Mouse (Mus musculus) adrenal gland, postnatal 25 days (tissue): Measurements from ENCODE around the gene Tanc1. TPM values are rescaled to one million over a fixed set of nuclear protein-coding genes. Genes with fewer than 3 reads are reported as not detected.

Experiments
- DNase-seq: peaks from one replicate; pipeline ENCODE4 v3.0.0; 2021; ENCODE audit warnings: mixed read lengths
- total RNA-seq: library from RNA; stranded (reverse); gene quantifications from 2 replicates; pipeline ENCODE4 v1.2.3, GENCODE M21; 2021

Gene Tanc1
- total RNA-seq, 1 experiment from 2014 or later, result 20.6 TPM

GRCm38 (mm10) chr2:59681181-59681580, 69.3 kb downstream of the Tanc1 start:
- no peak for DNase-seq

DNA sequence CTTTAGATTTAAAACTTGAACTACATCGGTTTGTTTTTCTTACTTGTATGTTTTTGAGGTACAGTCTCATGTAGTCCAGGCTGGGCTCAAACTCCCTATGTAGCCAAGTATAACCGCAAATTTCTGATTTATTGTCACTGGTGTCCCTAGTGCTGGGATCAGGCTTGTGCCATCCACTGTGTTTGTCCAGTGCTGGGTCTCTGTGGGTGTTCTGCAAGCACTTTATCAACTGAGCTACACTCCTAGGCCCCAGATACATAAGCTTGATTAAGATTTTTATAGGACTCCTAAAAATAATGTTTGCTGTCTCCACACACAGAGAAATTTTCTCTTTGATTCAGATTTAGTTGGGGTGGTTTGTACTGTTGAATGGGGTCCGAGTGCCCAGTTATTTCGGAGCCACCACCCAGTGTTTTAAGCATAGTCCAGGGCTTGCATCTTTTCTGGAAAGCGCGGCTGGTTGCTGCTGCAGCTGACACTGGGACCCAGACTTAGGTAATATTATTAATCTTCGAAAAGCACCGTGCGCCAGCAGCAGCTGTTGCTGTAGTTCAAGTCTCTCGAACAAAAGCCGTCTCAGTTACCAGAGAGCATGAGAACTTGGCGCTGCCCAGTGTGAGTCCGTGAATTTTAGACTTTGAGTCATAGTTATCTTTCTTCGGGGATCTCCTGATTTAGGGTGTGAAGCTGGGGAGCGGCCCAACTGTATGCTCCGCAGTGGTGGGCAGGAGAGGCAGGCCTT, 73.2 kb downstream of the Tanc1 start:
- no peak for DNase-seq

- DNase-seq, result no peak
Observed at GRCm38 (mm10) chr2:59685606-59685950, 73.7 kb downstream of the Tanc1 start.

DNA sequence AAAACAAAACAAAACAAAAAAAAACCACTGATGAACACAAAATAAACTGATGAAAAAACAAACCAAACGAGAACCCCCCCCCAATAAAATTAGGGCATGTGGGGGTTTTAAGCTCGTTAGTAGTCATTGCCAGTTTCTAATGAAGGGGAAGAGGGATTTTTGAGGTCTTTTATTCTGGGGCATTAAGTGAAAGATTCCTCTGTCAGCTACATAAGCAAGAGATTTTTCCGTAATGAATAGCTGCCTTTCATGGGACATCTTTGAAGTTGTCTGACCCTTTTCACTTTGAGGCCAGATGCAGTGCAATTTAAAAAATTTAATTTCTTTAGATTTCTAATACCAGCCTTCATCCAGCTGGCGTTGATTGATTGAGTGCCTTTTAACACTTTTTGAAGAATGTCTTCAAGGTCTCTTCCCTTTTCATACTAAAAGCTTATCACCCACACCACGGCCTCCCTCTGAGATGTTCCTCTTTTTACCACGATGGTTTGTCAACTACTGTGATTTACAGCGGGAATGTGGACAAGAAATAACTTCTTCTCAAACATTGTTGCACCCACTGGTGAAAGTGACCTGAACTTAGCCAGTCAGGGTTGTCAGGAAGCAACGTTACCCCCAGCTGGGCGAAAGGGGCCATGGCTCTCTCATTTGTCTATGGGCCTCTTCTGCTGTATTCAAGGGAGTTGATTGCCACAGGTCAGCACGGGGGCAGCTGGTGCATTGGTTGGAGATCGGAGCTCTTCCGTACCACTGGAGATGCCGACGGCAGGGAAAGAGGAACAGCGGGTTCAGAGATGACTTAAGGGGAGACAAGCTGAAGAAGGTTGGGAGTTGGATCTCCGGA, 76.6 kb downstream of the Tanc1 start:
- no peak for DNase-seq

- DNase-seq, result no peak
Observed at GRCm38 (mm10) chr2:59691112-59691511, 79.3 kb downstream of the Tanc1 start.

DNA sequence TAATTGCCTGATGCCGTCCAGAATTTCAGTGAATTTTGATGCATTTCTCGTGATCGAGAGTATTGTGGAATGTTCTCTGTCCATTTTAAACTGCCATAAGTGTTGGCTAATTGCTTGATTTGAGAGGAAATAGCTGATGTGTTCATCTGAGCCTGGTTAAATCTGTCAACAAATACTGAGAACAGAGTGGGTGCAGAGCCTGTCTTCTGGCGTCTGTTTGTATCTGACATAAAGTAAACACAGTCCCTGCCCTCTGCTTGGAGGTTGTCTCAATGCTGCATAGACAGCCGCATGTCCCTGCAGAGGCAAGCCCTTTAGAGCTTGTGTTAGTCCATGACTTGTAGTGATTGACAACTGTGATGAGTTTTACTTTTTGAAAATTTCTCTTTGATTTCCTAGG, 81.6 kb downstream of the Tanc1 start:
- DNase-seq, result no peak

GRCm38 (mm10) chr2:59697123-59697522, 85.3 kb downstream of the Tanc1 start:
- no peak for DNase-seq

DNA sequence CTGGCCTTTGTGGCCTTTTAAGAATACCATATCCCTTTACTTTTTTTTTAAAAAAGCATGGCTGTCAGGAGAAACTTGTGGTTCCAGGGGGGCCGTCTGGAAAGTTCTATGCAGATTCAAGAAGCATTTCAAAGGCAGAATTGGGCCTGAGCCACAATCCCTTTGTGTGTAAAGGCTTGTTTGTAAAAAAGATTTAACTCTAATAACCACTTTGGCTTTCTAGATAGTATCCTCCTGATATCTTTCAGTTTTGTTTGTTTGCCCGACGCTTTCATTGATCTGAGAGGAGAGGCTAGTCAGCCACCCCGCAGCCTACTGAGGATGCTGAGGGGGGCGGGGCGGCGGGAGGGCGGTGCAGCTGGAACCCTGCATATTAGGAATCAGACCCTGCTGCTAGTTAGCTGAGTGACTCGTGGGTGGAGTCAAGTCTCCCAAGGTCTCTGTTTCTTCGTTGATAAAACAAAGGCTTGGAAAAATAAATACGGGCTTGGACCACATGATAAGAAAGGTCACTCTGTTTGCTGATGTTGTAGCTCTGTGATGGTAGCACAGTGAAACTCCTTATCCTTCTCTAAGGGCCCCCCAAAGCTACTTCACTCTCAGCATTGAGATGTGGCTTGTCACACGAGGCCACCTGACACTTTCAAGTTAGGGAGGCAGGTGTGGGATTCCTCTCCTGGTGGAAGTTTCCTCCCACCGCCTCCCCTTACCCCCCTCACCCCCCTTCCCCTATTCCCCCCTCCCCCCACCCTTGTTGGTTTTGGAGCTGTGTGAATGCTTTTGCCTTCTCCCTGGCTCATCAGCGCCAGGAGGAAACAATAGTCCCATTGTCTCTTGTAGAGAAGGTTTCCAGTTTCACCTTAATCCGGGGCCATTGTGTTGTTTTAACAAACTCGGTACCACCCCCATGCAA, 86.1 kb downstream of the Tanc1 start:
- DNase-seq, result peak; percentile 20

DNA sequence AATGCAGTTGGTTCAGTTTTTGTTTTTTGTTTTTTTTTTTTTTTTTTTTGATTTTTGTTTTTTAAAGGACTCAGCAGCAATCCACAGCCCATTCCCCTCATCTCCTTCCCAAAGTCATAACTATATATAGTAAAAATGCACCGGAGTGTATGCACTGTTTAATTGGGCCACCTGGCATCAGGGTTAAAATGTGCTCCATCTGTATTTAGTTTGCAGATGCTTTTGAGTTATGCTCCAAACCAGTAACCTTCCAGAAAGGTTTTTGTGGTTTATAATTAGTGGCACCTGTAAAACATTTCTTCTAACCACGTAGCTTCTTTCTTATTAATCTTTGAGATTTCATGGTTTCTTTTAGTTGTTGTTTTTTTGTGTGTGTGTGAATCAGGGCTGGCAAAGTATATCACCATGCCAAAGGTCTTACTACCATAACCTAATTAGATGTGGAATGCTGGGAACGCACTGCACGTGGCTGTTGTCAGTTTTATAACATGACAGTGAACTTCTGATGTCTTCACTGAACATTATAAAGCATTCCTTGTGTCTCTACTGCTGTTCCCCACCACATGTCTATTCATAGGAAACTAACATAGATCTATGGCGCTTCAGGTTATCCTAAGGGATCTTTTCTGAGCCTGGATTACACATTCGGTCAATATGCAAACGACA, 86.9 kb downstream of the Tanc1 start:
- DNase-seq, result no peak

DNA sequence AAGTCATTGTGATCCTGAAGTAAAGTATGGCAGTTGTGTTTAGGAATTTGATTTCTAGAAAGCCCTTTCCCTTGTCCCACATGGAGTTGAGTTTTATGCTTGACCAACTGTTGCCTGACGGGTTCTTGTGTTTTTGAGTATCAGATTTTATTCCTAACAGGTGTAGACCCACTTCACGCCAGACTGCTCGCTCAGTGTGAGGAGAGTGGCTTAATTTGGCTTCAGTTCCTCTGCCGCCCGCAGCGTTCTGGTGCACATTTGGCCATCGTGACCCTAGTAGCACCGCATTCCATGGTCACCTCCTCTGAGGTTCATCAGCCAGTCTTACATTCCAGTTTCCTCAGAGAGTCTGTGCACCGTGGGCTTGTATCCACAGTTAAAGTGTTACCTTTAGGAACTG, 88.1 kb downstream of the Tanc1 start:
- no peak for DNase-seq

GRCm38 (mm10) chr2:59705221-59705620, 93.4 kb downstream of the Tanc1 start:
- no peak for DNase-seq

- DNase-seq, result peak; percentile 5
Observed at GRCm38 (mm10) chr2:59706806-59707205, 95.0 kb downstream of the Tanc1 start.

DNA sequence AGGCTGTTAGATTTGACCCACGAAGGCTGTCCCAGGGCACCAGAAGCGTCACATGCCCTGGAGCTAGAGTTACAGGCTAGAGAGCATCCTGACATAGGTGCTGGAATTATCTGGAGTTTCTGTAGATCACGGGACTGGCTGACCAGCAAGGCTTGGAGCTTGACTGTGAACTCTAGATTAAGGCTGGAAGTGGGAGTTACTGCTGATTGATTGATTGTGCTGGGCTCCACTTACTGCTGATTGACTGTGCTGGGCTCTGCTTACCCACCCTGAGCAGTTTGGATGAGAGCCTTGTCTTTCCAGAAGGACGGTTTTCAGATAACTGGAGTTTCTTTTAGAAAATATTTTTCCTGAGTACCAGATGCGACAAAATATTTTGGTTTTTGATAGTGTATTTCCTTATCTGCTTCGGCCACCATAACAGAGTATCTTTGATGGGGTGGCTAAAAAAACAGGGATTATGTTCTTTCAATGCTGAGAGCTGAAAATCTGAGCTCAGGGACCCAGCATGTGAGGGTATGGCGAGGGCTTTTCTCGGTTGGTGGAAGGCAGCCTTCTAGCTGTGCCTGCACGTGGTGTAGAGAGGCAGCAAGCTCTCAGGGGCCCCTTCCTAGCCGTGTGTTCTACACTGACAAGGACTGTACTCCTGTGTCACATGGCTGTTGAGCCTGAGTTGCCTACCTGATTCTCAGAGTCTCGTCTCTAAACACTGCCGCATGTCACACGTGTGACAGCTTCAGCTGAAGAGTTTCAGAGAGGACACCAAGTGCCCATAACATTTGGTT, 96.3 kb downstream of the Tanc1 start:
- no peak for DNase-seq

GRCm38 (mm10) chr2:59710771-59711170, 98.9 kb downstream of the Tanc1 start:
- DNase-seq, result no peak

GRCm38 (mm10) chr2:59711992-59712391, 100.2 kb downstream of the Tanc1 start:
- no peak for DNase-seq

- DNase-seq, result no peak
Observed at GRCm38 (mm10) chr2:59712484-59712883, 100.6 kb downstream of the Tanc1 start.

DNA sequence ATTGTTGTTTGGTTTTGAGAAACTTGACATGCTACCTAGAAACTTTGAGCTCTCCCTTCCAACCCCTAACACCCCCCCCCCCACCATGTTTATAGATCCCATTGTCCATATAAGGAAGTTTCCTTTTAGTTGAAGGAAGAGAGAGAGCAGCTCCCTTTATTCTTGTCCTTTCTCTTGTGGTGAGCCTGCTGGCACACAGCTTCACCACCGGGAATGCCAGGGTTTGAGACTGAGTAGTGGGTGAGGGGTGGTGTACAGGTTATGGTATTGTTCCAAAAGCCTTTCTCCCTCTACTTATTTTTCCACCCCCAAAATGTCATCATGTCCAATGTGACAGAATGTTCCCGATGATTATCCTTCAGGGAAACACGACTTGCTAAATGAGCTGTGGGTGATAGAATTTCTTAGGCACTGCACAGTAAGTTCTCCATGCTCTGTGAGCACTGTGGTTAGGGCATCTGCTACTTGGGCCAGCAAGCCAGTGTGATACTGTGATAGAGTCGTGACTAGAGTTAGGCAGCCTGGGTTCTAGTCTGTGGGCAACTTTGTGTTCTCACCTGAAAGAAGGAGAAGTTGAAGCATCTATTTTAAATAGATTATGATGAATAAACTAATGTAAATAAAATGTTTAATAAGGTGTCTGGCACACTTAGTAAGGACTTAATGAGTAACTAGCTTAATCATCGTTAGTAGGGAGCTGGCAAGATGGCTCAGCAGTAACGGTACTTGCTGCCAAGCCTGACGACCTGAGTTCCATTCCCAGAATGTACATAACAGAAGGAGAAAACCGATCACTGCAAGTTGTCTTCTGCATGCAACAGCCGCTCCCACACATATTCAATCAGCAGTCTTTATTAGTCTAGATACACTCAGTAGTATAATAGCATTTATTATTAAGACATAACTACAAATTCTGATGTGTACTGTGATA, 102.0 kb downstream of the Tanc1 start:
- no peak for DNase-seq

- DNase-seq, result no peak
Observed at GRCm38 (mm10) chr2:59714992-59715391, 103.2 kb downstream of the Tanc1 start.

- DNase-seq, result no peak
Observed at GRCm38 (mm10) chr2:59716461-59716860, 104.6 kb downstream of the Tanc1 start.

DNA sequence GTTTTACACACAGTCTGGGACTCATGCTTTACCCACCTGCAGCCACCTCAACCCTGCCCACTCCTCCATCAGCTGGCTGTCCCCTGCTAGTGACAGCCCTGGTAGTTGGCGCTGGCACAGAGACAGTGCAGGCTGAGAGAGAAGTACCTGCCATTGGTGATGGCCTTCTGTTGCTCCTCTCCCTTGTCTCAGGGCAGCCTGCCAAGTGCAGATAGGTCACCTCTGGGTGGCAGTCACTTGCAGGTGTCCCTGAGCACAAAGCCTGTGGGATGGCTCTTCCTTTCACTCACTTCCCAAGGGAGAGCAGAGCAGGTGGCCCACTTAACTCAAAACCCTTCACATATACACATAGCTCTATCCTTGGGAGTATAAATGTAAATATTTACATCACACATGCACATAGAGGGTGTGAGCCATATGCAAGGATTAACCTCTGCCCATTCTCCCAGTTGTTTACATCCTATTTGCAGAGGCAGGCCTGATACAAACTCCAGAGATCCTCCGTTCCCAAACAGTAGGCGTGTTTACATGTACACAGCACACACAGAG, 106.0 kb downstream of the Tanc1 start:
- DNase-seq, result peak; percentile 23
